Mouse (Mus musculus): ENCODE results near the gene Nat8f4. TPM values are rescaled to one million over a fixed set of nuclear protein-coding genes. Genes with fewer than 3 reads are reported as not detected.
"Not testable (repeated sequence)": the region's sequence is repeated elsewhere in the genome, so short reads cannot be mapped to it uniquely, and the experiment has no call there.

The Nat8f4 gene
- polyA plus RNA-seq, 1 experiment, result 5.5 TPM

DNA sequence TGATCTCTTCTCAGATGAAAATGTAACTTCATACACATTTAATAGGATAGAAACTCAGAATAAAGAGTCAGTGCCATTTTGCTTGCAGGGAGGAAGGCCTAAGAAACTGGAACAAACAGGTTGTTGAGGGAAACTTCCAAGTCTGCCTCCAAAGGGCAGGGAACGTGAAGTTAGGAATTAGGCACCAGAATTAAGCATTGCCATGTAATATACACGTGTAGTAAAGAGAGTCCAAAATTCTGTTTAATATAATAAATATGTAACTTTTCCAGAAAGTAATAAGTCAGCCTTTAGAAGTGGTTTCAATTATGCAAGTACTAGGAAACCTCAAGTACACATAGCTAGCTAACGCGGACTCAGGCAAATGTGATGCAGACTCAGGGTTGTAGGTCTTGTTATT lies 14.7 kb upstream of the Nat8f4 start:
- no peak for DNase-seq (ENCODE audit: low read depth)
- no peak for TF ChIP-seq POLR2A (IDR thresholded peaks at IDR 0.05; ENCODE audit: borderline replicate concordance, extremely low read depth, insufficient read depth, insufficient read length, poor library complexity, severe bottlenecking)
- TF ChIP-seq CTCF (IDR thresholded peaks at IDR 0.05; ENCODE audit: borderline replicate concordance, extremely low read depth, insufficient read depth, insufficient read length), result no peak

DNA sequence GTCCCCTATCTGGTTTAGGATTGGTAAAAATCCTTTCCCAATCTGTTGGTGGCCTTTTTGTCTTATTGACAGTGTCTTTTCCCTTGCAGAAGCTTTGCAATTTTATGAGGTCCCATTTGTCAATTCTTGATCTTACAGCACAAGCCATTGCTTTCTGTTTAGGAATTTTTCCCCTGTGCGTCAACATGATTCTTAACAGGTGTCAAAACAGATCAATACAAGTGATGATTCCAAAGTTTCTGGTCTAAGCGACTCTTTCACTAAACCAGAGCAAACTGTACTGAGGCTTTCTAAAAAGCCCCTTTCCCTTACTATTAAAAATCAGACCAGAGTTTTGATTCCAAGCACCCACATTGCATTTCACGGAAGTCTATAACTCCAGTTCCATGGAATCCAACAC lies 13.7 kb upstream of the Nat8f4 start:
- DNase-seq (ENCODE audit: low read depth), result not testable (repeated sequence)

DNA sequence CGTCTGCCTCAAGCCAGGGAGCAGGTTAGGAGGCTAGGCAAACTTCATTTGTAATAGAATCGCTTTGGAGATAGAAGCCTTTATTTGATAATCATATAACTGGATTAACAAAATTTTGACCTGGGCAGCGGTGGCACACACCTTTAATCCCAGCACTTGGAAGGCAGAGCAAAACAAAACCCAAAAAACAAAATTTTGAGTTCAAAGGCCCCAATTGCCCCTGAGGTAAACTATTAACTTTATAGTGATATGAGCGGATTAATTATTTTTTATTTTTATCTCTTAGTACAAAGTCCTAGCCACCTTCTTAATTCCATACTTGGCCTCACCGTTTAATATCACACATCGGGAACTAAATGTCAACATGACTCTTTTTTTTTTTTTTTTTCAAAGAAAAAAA lies 11.9 kb upstream of the Nat8f4 start:
- TF ChIP-seq POLR2A (IDR thresholded peaks at IDR 0.05; ENCODE audit: borderline replicate concordance, extremely low read depth, insufficient read depth, insufficient read length, poor library complexity, severe bottlenecking), result no peak
- TF ChIP-seq CTCF (IDR thresholded peaks at IDR 0.05; ENCODE audit: borderline replicate concordance, extremely low read depth, insufficient read depth, insufficient read length), result no peak
- no peak for DNase-seq (ENCODE audit: low read depth)

DNA sequence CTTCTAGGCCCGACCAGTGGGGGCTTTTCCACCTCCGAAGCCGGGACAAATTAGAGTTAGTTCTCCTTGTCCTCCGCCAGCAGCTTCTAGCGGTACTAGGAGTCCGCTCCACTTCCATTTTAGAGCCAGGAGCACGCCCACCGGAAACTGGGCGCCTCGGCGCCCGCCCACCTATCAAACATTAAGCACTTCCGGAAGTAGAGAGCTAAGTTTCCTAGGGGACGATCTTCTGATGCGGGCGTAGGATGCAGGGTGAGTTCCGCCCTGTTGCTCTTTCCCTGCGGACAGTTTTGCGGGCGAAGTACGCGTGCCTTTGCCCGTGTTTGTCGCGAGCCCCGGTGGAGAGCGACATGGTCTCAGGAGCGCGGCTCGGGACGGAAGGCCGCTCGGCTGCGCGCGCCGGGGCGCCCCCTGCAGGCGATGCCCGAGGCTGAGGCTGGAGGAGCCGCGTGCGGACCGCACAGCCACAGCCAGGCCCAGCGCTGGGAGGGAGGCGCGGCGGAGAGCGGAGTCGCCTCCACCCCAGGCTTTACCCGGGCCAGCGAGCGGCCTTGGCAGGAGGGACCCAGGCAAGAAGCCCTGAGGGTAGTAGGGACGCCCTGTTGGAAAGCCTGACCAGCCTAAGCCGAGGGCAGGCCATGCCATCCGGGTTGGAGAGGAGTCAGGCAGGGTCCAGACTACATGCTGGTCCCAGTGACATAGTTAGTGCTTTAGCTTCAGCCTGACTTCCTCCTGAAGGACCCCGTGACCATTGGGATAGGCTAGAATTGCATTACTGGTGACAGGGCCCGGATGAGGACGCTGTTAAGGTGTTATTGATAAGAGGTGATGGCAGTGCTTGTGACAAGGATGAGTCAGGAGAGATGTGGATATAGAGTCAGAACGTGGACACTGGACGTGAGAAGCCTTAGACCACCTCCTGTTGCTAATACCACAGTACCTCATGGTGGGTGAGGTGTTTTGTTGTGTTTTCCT lies 11.1 kb upstream of the Nat8f4 start, which contains the start of gene Nat8f1:
Gene Nat8f1, minus strand, starts transcription at position 149 of the 975 bp plus-strand sequence.
- TF ChIP-seq CTCF (IDR thresholded peaks at IDR 0.05; ENCODE audit: borderline replicate concordance, extremely low read depth, insufficient read depth, insufficient read length) (peak; percentile 34; the same call in 1 of the 2 replicates), POLR2A (IDR thresholded peaks at IDR 0.05; ENCODE audit: borderline replicate concordance, extremely low read depth, insufficient read depth, insufficient read length, poor library complexity, severe bottlenecking) (0 out of 2 replicates have a peak, but pooled peaks have one; percentile 20)
- DNase-seq (ENCODE audit: low read depth), result peak; percentile 96

DNA sequence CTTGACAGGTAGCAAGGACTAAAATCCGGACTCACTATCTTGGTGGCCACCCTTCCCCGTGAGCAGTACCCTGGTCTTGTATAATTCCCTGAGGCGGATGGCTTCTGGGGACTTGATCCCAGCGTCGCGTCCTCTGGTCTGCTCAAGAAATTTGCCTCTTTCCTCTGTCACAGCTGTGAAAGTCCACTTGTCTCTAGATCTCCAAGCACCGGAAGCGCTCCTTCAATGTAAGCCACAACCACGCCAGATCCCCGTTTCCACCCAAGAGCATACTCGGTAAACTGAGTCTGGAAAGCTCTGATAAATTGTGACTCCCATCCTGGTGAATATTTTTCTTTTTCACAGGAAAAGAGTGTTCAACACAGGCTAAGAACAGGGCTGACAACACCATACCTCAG lies 10.5 kb upstream of the Nat8f4 start:
- no peak for TF ChIP-seq POLR2A (IDR thresholded peaks at IDR 0.05; ENCODE audit: borderline replicate concordance, extremely low read depth, insufficient read depth, insufficient read length, poor library complexity, severe bottlenecking)
- TF ChIP-seq CTCF (IDR thresholded peaks at IDR 0.05; ENCODE audit: borderline replicate concordance, extremely low read depth, insufficient read depth, insufficient read length), result no peak
- DNase-seq (ENCODE audit: low read depth), result no peak

DNA sequence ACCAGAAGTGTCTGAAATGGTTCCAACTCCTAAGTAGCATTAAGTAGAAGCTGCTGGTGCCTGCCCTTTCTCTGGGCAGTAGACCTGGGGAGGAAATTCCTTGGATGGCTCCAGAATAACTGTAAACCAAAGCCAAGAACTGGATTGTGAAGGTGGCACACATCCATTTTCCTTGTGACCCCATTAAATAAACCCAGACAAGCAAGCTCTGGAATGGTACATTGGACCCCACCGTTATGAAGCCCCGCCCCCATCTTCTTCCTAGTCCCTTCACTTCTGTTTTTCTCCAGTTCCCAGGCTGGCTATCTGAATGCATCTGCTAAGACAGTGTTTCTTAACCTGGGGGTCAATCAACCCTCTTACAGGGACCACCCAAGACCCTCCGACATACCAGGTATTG lies 6.9 kb upstream of the Nat8f4 start, which contains the start of gene Tprkb:
Gene Tprkb, plus strand, starts transcription at position 279 of the 400 bp plus-strand sequence.
- TF ChIP-seq POLR2A (IDR thresholded peaks at IDR 0.05; ENCODE audit: borderline replicate concordance, extremely low read depth, insufficient read depth, insufficient read length, poor library complexity, severe bottlenecking) (no peak), CTCF (IDR thresholded peaks at IDR 0.05; ENCODE audit: borderline replicate concordance, extremely low read depth, insufficient read depth, insufficient read length) (no peak)
- DNase-seq (ENCODE audit: low read depth), result no peak

DNA sequence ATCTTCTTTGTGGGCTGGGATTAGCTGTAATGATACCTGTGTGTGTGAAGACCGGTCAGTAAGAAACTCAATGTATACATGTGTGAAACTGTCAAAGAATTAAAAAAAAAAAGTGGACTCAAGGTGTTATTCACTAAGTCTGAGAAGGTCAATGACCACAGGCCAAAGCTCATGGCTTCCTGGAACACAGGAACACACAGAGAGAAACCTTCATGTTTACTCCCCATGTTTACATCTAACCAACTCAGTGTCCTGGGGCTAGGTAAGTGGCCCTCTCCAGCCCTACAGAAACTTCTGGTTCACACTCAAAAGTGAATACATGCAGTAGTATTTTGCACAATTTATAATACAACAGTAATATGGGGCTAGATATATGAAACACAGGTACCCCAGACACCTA lies 5.0 kb upstream of the Nat8f4 start:
- DNase-seq (ENCODE audit: low read depth), result no peak
- TF ChIP-seq POLR2A (IDR thresholded peaks at IDR 0.05; ENCODE audit: borderline replicate concordance, extremely low read depth, insufficient read depth, insufficient read length, poor library complexity, severe bottlenecking), result no peak
- no peak for TF ChIP-seq CTCF (IDR thresholded peaks at IDR 0.05; ENCODE audit: borderline replicate concordance, extremely low read depth, insufficient read depth, insufficient read length)

DNA sequence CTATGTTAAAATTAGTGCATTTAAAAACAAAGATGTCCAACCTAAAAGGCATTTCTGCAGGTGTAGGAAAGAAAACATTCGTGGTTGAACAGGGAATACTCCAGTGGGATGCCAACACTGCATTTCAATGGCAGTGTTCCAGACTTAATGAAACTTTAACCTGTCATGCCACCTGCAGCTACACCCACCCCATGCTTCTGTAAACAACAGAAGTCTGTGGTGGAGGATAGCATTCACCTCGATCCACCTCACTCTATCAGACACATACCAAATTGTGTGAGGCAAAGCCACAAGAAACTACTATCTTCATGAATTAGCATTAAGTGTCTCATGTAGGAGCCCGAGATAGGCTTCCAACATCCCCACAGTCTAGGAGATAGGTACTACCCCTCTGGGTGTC lies 3.7 kb upstream of the Nat8f4 start:
- TF ChIP-seq CTCF (IDR thresholded peaks at IDR 0.05; ENCODE audit: borderline replicate concordance, extremely low read depth, insufficient read depth, insufficient read length) (no peak), POLR2A (IDR thresholded peaks at IDR 0.05; ENCODE audit: borderline replicate concordance, extremely low read depth, insufficient read depth, insufficient read length, poor library complexity, severe bottlenecking) (no peak)
- DNase-seq (ENCODE audit: low read depth), result no peak

DNA sequence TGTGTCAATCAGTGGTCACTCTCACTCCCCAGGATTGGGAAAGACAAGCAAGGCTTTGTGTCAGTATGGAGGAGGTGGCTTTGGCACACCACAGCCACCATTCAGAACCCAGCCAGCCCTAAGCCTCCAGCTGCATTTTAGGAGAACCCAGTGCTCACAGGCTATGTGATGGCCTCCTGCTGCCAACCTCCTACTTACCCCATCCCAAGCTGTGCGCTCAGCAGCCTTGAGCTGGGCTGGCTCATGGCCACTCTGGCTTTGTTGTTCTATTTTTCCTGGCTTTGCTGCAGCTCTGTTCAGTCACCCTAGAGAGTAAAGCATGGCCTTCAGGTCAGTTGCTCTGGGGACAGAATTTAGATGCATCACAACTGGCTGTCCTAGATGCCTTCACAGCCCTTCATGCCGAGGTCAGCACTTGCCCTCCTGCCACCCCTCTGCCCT lies 2.2 kb upstream of the Nat8f4 start:
- DNase-seq (ENCODE audit: low read depth), result peak; percentile 11

DNA sequence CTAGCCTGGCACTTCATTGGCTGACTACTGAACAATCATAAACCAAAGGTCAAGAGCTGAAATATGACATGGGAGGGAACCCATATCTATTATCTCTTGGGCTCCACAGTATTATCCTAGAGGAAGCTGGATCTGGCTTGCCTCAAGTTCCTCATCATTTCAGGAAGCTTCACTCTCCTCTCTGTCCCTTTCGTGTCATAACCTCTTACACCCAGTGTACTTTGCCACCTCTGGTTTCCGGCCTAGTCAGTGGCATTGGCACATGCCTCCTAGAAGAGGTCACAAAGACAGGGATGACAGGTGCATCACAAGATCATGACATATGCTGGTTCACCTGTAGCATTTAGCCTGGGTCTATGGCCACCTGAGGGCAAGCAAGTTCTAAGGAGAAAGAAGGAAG lies 2.4 kb downstream of the Nat8f4 start:
- no peak for DNase-seq (ENCODE audit: low read depth)
- no peak for TF ChIP-seq CTCF (IDR thresholded peaks at IDR 0.05; ENCODE audit: borderline replicate concordance, extremely low read depth, insufficient read depth, insufficient read length)
- TF ChIP-seq POLR2A (IDR thresholded peaks at IDR 0.05; ENCODE audit: borderline replicate concordance, extremely low read depth, insufficient read depth, insufficient read length, poor library complexity, severe bottlenecking), result no peak

DNA sequence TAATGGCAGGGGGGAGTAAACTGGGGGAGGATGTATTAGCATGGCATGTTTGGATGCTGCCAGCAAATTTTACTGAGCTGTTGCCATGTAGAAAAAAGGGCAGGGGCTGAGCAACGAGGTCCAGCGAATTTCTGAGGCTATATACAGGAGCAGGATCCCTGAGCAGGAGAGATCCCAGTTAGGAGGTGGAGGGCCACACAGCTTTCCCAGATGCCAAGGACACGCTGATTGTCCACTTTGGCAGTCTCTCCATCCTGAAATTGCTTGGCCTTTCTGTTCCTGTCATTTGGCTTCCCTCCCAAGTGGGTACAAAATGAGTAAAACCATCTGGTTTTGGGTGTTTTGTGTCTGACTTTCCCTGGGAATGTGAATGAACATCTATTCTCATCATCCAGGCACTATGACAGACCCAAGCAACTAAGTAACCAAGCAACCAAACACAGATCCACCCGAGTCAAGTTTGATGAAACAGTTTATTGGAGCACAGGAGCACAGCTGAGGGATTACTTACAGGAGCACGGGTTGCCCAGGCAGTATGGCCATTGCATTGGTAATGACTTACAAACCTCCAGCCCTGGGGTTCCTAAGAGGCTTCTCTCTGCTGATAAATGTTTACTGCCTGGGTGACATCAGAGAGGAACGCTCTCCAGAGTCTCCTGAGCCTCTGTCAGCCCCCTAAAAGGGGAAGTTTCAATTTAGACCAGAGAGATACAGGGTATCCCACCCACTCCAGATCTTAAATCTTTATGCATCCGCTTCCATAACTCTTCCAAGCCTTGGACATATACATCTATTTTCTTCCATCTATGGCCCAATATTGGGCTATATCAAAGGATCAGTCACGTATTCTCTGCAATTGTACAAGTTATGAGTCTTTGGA lies 5.8 kb downstream of the Nat8f4 start:
- DNase-seq (ENCODE audit: low read depth), result peak; percentile 9

Measured in brain, embryonic 14.5 days (tissue).